Mouse (Mus musculus): ENCODE measurements around the gene Gatd1.
"Not testable (repeated sequence)": the region's sequence is repeated elsewhere in the genome, so short reads cannot be mapped to it uniquely, and the experiment has no call there.

Gene Gatd1

DNA sequence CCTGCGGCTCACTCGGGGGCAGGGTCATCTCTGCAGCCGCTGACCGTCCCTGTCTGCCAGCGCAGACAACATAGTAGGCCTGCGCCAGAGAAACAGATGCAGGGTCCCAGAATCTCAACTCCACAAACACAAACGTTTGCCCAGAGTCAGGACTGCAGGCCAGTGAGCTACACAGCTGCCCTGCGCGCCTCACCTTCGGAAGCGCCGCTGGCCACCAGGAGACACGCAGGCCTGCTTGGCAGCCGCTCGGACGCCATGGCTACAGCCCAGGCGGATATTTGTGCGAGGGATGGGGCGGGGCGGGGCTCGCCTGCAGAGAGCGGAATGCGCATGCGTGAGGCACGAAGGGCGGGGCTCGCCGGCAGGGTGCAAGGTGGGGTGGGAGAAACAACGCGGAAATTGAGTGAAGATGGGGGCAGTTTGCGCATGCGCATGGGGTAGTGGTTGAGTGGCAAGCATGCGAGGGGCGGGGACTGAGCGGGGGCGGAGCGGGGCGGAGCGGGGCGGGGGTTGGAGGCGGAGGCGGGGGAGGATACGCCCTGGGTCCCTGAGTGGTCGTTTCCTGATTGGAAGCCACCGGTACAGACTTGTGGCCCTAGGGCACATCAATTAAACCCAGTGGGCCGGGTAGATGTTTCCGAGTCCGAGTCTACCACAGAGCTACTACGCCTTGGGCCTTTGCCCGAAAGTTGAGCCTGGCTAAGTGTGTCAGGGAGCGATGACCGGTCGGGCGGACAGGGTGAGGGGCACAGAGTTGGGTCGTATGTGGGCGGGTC is at the start of gene Gatd1:
TSS of gene Gatd1 (minus strand) at position 328 of the 776 bp plus-strand sequence.
- peak; percentile 97 for DNase-seq (ENCODE audit: low spot score in 2 of 2)

DNA sequence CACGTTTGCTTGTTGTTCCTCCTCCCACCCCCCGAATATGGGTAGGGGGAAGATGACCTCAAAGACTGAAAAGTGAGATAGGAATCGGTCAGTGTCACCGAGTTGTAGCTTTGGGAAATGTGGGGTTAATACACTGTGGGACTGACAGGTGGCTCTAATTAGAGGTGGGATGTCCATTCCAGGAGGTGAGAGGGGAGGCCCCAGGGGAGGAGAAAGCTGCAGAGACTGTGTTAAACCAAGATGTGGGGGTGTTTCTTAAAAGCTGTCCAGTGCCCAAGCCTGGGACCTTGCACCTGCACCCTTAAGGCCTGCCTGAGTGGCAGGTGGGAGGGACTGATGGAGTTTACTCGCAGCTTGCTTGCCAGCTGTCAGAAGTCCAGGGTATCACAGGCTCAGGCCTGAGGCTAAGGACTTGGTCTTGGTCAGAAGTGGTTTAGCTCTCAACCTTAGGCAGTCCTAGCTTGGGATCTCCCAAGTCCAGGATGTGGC is 48.4 kb upstream of the Gatd1 start:
- DNase-seq (ENCODE audit: low spot score in 2 of 2): peak; percentile 46 to 57

DNA sequence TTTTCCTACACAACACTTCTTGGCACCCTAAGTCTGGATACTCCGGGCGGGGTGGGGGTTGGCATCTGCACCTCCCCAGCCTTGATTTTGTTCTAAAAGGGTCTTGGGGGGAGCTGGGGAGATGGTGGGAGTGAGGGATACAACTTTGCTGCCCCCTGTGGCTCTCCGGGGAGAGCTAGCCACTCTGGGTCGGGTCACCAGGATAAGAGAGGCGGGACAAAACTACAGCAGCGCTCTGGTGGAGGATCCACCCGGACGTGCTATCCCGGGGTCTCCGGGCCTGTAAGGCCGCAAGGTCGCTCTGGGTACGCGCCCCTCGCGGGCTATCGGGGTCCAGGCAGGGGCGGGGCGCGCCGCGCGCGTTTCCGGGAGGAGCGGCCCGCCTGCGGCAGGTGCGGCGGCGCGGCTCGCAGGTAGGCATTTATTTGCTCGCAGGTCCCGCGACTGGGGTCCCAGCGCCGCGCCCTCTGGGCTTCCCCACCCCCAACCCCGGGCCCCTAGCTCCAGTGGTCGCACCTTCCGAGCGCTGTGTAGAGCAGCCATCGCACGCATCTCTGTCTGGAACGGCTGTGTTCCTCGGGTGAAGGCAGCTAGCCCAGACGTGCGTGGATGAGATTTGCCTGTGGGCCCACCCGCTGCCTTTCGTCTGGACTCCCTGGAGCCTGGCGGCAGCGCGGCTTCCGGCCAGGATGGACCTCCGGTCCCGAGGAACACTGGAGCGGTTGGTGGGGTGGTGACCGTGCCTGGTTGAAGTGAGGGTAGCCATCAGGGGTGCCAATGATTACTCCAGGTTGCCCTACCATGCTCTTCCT is 47.8 kb upstream of the Gatd1 start:
- DNase-seq (ENCODE audit: low spot score in 2 of 2): peak; percentile 37 to 62

DNA sequence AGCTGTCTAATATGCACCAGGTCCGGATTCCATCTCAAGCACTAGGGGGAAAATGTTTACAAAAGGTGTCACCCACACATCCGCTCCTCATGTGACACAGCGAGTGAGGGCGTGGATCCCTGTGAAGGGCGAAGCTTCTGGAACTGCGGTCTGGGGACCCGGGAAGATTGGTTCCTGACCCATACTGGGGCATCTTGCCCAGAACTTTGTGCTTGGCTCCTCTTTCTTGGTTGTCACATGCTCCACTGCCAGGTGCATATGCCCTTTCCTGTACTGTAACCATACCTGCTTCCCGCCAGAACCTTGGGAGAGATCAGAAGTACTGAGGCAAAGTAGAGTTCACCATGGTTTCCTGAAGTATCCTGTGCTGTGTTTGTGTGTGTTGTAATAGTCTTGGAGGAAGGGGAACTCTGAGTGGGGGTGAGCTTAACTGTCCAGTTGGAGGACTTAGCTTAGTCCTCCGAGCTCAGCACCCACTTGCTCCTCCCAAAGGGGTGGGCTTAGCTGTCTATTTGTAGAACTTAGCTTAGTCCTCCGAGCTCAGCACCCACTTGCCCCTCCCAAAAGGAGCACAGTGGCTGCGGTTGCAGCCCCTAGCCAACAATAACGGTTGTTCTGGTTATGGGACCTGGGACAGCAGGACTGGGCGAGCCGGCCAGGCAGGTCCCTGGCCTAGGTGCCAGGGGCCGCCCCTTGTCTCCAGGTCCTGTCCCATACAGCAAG is 46.6 kb upstream of the Gatd1 start, which contains the start of gene Cracr2b:
TSS of gene Cracr2b (plus strand) at position 704 of the 723 bp plus-strand sequence.
- DNase-seq (ENCODE audit: low spot score in 2 of 2): peak; percentile 56 to 66

DNA sequence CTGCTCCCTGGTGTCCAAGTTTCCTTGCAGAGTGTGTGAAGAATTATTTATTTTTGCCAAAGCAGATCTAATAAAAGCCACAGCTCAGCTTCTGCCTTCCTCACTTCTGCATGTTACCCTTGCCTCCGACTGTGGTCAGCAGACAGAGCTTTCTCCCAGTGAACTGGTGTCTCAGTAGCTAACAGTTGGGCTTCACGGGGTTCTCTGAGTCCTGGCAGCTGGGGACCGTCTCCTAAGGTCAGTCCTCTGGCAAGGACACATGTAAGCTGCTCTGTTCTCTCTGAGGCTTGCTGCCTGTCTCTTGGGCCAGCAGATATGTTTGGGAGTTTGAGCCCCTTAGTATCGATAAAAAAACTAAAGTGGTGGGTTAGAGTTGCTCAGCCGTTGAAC is 46.1 kb upstream of the Gatd1 start:
- DNase-seq (ENCODE audit: low spot score in 2 of 2): peak; percentile 29 to 50

DNA sequence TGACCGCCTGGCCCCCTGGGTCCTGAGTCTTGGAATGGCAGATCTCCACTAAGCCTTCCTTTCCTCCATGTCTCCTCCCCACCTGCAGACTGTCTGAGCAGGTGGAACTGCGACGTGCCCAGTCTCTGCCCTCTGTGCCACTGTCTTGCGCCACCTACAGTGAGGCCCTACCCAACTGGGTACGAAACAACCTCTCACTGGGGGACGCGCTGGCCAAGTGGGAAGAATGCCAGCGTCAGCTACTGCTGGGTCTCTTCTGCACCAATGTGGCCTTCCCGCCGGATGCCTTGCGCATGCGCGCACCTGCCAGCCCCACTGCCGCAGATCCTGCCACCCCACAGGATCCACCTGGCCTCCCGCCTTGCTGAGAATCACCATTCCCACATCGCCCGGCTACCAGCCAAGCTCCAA is 45.4 kb upstream of the Gatd1 start:
- DNase-seq (ENCODE audit: low spot score in 2 of 2): no peak

DNA sequence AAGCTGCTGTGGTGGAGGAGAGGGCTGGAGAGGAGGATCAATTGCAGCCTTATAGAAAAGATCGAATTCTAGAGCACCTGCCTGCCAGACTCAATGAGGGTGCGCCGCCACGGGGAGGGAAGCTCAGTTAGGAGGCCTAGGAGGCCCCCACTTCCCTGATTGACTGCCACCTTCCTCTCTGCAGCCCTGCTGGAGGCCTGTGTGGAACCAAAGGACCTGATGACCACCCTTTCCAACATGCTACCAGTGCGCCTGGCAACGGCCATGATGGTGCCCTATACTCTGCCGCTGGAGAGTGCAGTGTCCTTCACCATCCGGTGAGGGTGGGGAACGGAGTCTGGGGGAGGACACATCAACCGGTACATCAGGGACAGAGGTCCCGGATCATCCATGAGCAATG is 44.7 kb upstream of the Gatd1 start:
- DNase-seq (ENCODE audit: low spot score in 2 of 2): no peak

DNA sequence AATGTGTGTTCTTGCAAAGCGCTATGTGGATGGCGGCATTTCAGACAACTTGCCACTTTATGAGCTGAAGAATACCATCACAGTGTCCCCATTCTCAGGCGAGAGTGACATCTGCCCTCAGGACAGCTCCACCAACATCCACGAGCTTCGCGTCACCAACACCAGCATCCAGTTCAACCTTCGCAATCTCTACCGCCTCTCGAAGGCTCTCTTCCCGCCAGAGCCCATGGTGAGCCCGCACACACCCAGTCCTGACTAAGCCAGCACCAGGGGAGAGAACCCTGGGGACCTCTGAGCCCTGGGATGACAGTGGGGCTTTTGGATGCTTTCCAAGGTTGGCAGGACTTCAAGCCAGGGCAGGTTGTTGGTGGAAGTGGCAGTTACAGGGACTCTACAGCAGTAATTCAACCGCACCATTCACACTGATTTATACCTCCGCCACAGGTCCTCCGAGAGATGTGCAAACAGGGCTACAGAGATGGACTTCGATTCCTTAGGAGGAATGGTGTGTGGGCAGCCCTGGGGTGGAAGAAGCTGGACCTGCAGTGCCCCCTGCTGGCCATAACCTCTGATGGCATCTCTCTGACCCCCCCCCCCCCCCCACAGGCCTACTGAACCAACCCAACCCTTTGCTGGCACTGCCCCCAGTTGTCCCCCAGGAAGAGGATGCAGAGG is 44.2 kb upstream of the Gatd1 start:
- peak in 1 of 2 experiments; percentile 44 for DNase-seq (ENCODE audit: low spot score in 2 of 2)

DNA sequence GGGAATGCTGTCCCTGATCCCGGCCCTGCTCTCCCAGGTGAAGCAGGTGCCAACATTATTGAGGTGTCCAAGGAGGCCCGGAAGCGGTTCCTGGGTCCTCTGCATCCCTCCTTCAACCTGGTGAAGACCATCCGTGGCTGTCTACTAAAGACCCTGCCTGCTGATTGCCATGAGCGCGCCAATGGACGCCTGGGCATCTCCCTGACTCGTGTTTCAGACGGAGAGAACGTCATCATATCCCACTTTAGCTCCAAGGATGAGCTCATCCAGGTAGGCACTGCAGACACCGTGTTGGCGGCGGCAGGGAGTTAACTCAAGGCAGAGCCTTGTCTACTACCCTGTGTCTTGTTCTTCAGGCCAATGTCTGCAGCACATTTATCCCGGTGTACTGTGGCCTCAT is 43.3 kb upstream of the Gatd1 start:
- DNase-seq (ENCODE audit: low spot score in 2 of 2): no peak

DNA sequence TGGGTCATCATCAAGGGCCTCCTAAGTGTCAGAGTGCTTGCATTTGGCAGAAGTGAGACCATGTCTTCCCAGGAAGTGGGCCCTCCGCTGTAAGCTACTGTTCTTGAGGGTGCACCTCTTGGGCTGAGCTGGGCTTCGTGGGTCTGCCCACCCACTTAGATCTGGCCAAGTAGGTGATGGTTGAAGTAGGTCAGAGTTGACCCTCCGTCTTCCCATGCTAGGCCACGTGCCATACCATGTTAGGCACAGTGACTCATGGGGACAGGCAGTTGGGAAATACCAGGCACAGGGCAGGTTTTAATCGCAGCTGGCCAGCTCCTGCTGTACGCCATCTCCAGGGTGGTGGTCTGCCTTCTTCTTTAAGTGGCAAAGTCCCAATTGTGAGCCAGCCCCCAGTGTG is 42.8 kb upstream of the Gatd1 start:
- peak; percentile 54 to 65 for DNase-seq (ENCODE audit: low spot score in 2 of 2)

DNA sequence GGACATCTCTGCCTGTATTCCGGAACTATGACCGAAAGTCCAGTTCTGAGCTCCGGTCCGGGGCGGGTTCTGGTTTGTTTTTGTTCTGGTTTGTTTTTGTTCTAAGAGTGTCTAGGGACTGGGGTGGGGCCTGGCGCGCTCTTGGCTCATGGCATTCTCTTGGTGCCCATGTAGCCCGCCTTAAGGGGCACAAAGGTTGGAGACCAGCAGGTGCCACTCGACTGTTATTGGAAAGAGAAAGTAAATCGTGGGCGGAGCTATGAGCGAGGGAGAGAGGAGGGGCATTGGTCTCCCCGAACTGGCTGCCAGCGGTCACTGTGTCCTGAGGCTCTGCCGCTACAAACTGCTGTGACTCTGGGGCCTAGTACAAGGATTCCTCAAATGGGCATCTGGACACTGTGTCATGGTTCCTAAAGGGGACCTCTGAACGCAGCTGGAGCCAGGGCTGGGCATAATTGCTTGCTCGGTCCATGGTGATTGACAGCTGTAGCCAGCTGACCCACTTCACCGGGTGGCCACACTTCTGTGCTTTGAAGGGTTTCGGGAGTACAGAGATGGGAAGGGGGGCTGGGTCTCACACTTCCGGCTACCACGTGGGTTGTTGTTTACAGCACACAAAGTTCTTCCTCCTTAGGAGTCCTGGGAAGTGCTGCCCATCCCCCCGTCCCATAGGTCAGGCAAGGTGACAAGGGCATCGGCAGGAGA is 41.8 kb upstream of the Gatd1 start:
- DNase-seq (ENCODE audit: low spot score in 2 of 2): peak; percentile 87 to 90

DNA sequence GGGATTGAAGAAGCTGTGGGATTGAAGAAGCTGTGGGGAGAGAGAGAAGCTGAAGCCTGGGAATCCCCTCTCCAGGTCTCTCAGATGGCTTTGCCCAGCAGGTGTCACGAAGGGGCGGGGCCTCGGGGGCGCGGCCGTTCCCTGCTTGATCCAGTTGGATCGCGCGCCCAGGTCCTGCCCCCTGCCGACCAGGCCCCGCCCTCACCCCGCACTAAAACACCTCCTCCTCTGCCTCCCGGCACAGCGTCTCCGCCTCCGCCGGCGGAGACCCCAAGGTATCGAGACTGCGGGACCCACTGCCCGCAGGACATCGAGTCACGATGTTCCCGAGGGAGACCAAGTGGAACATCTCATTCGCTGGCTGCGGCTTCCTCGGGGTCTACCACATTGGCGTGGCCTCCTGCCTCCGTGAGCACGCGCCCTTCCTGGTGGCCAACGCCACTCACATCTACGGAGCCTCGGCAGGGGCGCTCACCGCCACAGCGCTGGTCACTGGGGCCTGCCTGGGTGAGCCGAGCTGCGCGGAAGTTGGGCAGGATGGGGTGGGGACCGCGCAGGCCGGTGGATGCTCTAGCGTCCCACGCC is 41.1 kb upstream of the Gatd1 start, which contains the start of gene Pnpla2:
TSS of gene Pnpla2 (plus strand) at position 232 of the 585 bp plus-strand sequence.
- DNase-seq (ENCODE audit: low spot score in 2 of 2): peak; percentile 94

DNA sequence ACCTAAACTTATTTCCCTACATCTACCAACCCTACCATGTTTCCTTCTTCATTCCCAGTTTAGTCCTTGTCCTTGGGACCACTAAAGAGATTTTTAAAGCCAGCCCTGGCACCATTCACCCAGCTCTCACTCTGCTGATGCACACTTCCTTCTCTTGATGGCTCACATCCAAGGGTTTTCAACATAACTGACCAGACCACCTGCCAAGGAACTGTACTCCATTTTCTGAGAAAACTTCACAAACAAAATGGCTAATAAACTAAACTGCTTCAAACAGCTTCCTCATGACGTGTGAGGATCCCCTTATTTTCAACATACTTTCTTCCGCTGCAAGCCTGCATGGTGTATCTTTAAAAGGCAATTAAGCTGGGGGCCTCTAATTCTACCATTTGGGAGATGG is 39.7 kb upstream of the Gatd1 start:
- no peak for DNase-seq (ENCODE audit: low spot score in 2 of 2)

DNA sequence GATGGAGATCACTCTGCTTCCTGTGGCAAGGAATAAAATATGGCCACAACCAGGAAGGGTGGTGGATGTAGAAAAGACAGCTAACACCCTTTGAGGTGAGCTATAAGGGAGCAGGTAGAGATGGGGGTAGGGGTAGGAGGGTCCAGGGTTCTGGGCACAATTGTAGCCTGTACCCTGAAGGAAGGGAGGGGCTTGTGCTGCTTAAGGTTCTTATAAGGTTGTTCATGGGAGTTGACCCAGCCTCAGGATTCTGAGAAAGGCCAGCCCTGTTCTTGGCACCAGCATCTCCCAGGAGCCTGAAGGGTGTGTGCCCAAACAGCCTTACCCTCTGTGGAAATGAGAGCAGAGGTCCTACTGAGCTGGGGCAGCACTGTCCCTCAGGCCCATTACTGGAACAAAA is 38.0 kb upstream of the Gatd1 start:
- no peak for DNase-seq (ENCODE audit: low spot score in 2 of 2)

DNA sequence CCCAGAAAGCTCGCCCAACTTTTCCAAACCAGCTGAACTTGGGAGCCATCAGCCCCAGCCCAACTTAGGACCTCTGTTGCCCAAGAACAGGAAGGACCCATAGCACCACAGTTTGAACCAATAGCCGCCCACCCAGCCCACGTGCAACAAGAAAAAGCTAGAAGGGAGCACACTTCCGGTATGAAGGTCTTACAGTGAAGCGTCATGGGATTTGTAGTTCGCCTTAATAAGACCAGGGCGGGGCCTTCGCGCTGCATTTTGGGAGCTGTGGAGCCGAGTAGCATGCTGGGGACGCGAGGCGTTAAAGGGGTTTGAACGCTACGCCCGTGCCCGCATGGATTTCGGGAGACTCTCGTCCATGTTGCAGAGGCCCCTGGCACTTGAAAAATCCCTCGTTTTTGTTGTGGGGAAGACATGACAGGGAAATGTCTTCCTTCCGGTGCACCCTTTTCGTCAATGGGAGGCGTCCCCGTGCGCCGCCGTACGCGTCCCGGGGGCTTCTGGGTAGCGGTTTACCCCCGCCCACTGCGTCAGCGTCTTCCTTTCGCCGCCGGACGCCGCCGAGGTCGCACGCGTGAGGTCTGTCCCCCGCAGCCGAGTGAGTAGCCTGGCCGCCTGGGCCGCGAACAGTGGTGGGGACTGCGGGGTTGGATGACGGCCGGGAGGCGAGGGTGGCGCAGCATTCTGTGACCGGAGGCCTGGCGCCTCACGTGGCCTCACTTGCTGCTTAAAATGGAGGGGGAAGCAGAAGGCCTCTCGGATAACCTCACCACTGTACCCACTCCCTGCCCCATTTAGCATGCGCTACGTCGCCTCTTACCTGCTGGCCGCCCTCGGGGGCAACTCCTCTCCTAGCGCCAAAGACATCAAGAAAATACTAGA is 33.4 kb upstream of the Gatd1 start, which contains the start of gene Rplp2:
TSS of gene Rplp2 (plus strand) at position 261 of the 882 bp plus-strand sequence.
- peak; percentile 92 to 96 for DNase-seq (ENCODE audit: low spot score in 2 of 2)

DNA sequence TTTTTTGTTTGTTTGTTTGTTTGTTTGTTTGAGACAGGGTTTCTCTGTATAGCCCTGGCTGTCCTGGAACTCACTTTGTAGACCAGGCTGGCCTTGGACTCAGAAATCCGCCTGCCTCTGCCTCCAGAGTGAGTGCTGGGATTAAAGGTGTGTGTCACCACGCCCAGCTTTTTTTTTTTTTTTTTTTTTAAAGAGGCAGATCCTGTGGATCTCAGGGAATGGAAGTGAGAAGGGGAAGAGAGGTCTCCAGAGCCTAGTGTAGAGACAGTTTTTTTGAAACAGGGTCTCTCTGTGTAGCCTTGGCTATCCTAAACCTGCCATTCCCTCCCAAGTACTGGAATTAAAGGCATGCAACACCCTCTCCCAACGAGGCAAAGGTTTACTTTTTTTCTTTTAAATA is 32.4 kb upstream of the Gatd1 start:
- DNase-seq (ENCODE audit: low spot score in 2 of 2): not testable (repeated sequence)

DNA sequence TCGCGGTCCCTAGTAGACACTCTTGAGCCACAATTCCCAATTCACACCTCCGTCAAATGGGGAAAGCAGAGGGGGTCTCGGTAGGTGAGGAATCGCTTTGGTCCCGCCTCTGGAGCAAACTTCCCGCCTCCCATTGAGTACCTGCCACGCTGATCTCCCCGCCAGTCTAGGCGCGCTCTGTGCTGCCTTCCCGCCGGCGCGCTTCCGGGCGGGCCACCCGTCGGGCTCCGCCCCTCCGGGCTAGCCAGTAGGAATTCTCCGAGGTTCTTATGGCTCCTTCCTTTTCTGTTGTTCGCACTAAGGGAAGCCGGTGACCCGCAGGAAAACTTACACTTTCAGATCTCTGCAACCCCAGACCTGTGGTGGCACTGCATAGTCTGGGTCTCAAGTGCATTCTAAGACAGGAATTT is 29.9 kb upstream of the Gatd1 start, which contains the start of gene Pidd1:
TSS of gene Pidd1 (minus strand) at position 198 of the 410 bp plus-strand sequence.
- DNase-seq (ENCODE audit: low spot score in 2 of 2): peak in 1 of 2 experiments; percentile 57

DNA sequence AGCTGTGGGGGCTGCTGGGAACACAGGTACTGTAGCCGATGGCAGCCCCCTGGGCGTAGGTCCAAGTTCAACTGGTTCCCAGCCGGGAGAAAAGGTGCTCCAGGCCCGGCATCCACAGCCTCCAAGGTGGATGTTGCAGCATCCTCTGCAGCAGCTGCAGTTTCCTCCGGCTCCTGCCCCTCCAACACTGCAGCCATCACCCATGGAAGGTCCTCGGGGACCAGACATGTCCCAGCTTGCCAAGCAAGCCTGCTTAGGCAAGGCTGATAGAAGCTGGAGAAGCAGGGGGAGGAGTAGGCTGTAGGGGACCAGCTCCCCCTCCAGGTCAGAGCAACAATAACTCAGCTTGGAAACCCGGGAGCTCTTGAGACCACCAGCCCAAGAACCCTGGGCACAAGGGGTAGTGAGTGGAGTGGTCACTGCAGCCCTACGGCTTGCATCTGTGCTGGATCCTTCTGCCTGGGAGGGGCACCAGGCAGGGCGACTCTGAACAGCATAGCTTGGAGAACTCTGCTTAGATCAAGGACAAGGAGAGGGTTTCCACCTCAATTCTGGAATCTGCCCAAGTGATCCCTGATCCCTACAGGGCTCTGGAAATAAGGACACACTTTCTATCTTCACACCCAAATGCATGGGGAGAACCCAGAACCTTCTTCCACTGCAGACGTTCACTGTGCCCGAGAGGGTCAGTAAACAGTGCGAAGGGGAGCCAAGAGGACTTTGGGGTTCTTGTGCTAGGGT is 29.3 kb upstream of the Gatd1 start:
- DNase-seq (ENCODE audit: low spot score in 2 of 2): peak in 1 of 2 experiments; percentile 18

Measured in heart, adult 9 months (tissue).